Mouse (Mus musculus) neural tube, embryonic 15.5 days (tissue): ENCODE results near the gene Gm6034. TPM values are rescaled to one million over a fixed set of nuclear protein-coding genes. Genes with fewer than 3 reads are reported as not detected.
A peak's percentile ranks its signal among the peaks of the same experiment; 100 is the strongest.
"Not testable (repeated sequence)": the region's sequence is repeated elsewhere in the genome, so short reads cannot be mapped to it uniquely, and the experiment has no call there.

ENCODE experiments used
- ATAC-seq: fragments of 200-750 bp; cut with Nextera tagmentation; 2 replicates; pipeline ENCODE4 v1.8.0; 2017; ENCODE audit warnings: mild to moderate bottlenecking, moderate TSS enrichment, moderate library complexity; ENCODE audit not compliant: low FRiP score
- H3K27ac ChIP-seq: fragments of 300-500 bp; sonication (generic); replicated peaks from 2 replicates; pipeline ENCODE4 v1.5.1; 2015; ENCODE audit warnings: mild to moderate bottlenecking, inconsistent platforms
- H3K27me3 ChIP-seq: fragments of 300-500 bp; sonication (generic); replicated peaks from 2 replicates; pipeline ENCODE4 v1.6.1; 2015; ENCODE audit warnings: inconsistent platforms
- H3K36me3 ChIP-seq: fragments of 300-500 bp; sonication (generic); 2 replicates; pipeline ENCODE4 v1.6.1; 2015; ENCODE audit warnings: inconsistent platforms
- H3K4me1 ChIP-seq: fragments of 300-500 bp; sonication (generic); 2 replicates; pipeline ENCODE4 v1.6.1; 2015; ENCODE audit warnings: inconsistent platforms
- H3K4me2 ChIP-seq: fragments of 300-500 bp; sonication (generic); 2 replicates; pipeline ENCODE4 v1.6.1; 2015; ENCODE audit warnings: inconsistent platforms, mild to moderate bottlenecking, moderate library complexity
- H3K4me3 ChIP-seq: fragments of 300-500 bp; sonication (generic); replicated peaks from 2 replicates; pipeline ENCODE4 v1.5.1; 2015; ENCODE audit warnings: mild to moderate bottlenecking, inconsistent platforms
- H3K9ac ChIP-seq: fragments of 300-500 bp; sonication (generic); replicated peaks from 2 replicates; pipeline ENCODE4 v1.6.1; 2015; ENCODE audit warnings: mild to moderate bottlenecking, inconsistent platforms
- H3K9me3 ChIP-seq: fragments of 300-500 bp; sonication (generic); replicated peaks from 2 replicates; pipeline ENCODE4 v1.6.1; 2016; ENCODE audit warnings: inconsistent platforms
- WGBS: fragments of 180-500 bp; shearing (Covaris S2); methylation state at CpG from one replicate; pipeline ENCODE4 v1.1.7; 2015; ENCODE audit warnings: mixed read lengths; 5-methylcytosine and 5-hydroxymethylcytosine counted together
- polyA plus RNA-seq: library from polyadenylated mRNA; unstranded; fragments of >200 nt; fragmentation: Nextera tagmentation; extraction: Ambion mirVana; gene quantifications from 2 replicates; pipeline ENCODE4 v1.2.1, GENCODE M21; 2015

The Gm6034 gene
- polyA plus RNA-seq, 1 experiment from 2014 or later = not detected

DNA sequence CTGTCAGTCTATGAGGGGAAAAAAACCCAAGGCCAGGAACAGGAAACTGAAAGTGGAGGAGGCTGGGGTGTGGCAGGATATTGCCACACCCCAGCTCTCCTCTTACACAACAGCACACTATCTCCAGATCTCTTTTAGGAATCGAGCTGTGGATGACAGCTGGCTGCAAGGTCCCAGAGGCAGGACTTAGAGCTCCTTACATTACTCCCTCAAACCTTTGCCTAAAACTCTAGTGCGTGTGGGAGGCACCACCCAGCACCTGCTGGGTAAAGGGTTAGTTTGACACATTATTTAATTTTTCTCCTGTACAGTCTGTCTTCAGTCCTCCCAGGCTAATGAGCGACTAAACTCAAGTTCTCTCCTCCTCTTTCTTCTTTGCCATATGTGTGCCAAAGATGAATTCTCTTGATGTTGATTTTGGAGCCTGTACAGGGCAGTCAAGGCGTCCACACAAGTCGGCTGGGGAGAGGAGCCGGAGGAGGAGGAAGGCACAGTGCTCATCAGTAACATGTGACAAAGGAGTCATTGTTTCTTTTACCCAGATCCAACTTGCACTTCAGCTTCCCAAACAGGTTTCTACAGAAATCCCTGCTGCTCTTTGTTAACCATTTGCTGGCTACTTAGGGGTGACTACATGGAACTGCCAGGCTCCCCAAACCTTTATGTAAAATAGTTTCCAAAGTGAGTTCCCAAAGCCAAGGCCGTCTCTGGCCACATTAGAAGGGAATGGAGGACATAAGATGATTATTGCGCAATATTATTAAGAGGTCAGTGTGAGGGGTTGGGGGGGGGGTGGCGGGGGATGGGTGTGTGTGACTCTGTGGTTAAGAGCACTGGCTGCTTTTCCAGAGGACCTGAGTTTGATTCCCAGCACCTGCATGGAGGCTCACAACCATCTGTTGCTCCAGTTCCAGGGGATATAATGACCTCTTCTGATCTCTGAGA is 18.8 kb upstream of the Gm6034 start:
- Histone ChIP-seq H3K27me3 (no peaks in the 10 kb centered on the region), H3K9ac (no peak overlapping the region), H3K4me2 (no peak overlapping the region), H3K9me3 (no peaks in the 10 kb centered on the region), H3K36me3 (no peaks in the 10 kb centered on the region), H3K4me3 (no peak overlapping the region), H3K4me1 (peaks cover 4% of the 10 kb centered on the region; the same call in 1 of the 2 replicates), H3K27ac (no peak overlapping the region)
- no peak for ATAC-seq
- WGBS = 65% methylated on average over 9 of the region's 9 CpGs

DNA sequence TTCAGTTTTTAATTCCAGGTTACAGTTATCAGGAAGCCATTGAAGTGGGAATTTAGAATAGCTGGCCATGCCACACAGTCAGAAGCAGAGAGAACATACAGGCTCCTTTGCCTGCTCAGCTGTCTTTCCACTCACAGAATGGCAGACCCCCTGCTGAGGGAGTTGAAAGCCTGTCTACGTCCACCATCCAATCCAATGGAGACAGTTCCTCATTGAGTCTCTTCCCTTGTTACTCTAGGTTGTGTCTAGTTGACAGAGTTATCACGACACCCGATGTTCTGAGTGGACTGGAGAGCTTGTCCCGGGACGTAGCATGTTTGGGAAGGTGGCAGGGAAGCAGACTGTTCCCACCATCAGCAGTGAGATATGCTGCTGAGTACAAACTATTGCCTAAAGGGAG is 17.6 kb upstream of the Gm6034 start:
- H3K36me3 ChIP-seq = no peaks in the 10 kb centered on the region
- H3K27me3 ChIP-seq = no peaks in the 10 kb centered on the region
- H3K27ac ChIP-seq = no peak overlapping the region
- WGBS = 60% methylated on average over 5 of the region's 5 CpGs
- H3K4me1 ChIP-seq = peaks cover 4% of the 10 kb centered on the region; the same call in 1 of the 2 replicates
- H3K4me3 ChIP-seq = no peak overlapping the region
- no peaks in the 10 kb centered on the region for H3K9me3 ChIP-seq
- H3K4me2 ChIP-seq = no peak overlapping the region
- no peak for ATAC-seq
- H3K9ac ChIP-seq = no peak overlapping the region

DNA sequence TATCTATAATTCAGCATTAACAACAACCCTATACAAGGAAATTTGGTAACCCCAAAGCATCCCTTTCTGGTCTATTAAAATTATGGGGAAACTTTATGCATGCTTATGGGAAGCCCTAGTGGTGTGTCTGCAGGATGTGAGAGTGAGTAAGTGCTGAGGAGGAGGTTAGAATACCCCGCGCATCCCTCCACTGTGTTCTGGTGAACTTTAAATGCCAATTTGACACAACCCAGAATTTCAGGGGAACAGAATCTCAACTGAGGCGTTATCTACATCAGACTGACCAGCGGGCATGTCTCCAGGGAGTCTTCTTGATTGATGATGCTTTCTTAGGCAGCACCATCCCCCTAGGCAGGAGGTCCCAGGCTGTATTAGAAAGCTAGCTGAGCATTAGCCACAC is 16.9 kb upstream of the Gm6034 start:
- Histone ChIP-seq H3K36me3 (no peaks in the 10 kb centered on the region), H3K4me3 (no peak overlapping the region), H3K4me1 (peaks cover 4% of the 10 kb centered on the region; the same call in 1 of the 2 replicates), H3K27me3 (no peaks in the 10 kb centered on the region), H3K9me3 (no peaks in the 10 kb centered on the region), H3K4me2 (no peak overlapping the region), H3K9ac (no peak overlapping the region), H3K27ac (no peak overlapping the region)
- ATAC-seq = no peak
- 60% methylated on average over 4 of the region's 4 CpGs for WGBS

DNA sequence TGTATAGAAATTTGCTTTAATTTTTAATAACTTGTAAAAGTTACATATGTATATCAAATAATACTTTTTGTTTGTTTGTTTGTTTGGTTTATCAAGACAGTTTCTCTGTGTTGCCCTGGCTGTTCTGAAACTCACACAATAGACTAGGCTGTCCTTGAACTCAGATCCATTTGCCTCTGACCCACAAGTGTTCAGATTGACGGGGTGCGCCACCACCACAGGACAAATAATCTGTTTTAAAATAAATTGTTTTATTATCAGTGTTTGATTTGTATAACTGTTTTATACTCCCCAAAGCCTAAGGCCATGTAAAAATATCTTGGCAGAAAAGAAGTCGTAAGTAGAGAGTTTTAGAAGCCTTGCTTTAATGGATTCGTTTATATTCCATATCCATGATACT is 15.1 kb upstream of the Gm6034 start:
- no peaks in the 10 kb centered on the region for H3K27me3 ChIP-seq
- H3K27ac ChIP-seq = no peak overlapping the region
- ATAC-seq = no peak
- 94% methylated on average over 4 of the region's 4 CpGs for whole genome bisulfite sequencing
- H3K9ac ChIP-seq = no peak overlapping the region
- no peaks in the 10 kb centered on the region for H3K36me3 ChIP-seq
- no peaks in the 10 kb centered on the region for H3K9me3 ChIP-seq
- no peak overlapping the region for H3K4me2 ChIP-seq
- H3K4me1 ChIP-seq = peaks cover 16% of the 10 kb centered on the region
- no peak overlapping the region for H3K4me3 ChIP-seq

DNA sequence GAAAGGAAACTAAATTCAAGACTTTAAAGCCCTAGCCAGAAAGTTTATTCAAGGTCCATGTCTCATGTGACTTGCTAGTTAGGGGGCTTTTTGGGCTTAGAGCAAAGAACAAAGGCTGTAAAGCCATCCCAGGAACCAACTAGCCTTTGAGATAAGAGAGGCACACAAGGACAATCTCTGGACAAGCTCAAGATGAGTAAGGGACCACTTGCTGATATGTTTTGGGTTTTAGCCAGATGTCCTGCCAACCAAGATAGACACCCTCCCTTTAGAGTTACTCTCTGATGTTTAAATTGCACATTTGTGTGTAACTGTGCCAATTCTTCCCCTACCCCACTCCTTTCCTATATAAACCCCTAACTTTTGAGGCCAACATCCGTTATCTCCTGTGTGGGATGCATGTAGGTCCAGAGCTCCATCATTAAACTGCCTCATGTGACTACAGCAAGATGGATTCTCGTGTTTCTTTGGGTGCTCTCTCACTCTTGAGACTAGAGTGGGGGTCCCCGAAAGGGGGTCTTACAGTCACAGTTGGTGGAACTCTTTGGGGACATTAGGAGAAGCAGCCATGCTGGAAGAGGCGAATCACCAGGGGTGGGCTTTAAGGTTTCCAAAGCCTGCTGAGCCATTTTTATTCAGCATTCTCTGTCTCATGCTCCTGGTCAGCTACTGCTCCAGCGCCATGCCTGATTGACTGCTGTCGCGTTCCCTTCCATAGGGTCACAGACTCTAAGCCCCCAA is 13.7 kb upstream of the Gm6034 start:
- no peaks in the 10 kb centered on the region for H3K36me3 ChIP-seq
- no peaks in the 10 kb centered on the region for H3K9me3 ChIP-seq
- no peak overlapping the region for H3K9ac ChIP-seq
- H3K27ac ChIP-seq = no peak overlapping the region
- H3K4me2 ChIP-seq = no peak overlapping the region
- peaks cover 14% of the 10 kb centered on the region for H3K4me1 ChIP-seq
- WGBS = 89% methylated on average over 7 of the region's 7 CpGs
- H3K4me3 ChIP-seq = no peak overlapping the region
- no peaks in the 10 kb centered on the region for H3K27me3 ChIP-seq
- ATAC-seq = no peak

DNA sequence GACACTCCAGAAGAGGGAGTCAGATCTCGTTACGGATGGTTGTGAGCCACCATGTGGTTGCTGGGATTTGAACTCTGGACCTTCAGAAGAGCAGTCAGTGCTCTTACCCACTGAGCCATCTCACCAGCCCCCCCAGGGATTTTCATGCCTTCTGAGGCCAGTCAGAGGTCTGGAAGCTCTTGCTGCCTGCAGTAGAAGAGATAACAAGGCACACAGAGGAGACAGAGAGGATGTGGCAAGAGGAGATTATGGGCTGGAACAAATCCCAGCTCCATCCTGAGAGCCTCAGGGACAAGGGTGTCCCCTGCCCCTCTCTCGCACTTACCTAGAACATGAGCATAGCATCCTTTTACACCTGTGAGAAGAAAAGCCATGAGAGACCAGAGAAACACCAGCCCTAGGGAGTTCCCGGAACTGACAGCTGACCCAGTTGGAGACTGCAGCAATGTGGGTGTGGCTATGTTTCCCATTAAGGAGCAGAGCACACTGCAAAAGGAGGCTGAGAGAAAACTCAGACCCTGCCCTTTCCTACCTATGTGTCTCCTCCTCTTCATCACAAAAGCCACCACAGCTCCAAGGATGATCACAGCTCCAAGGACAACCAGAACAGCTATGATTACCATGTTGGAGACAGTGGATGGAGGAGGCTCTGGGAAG is 12.6 kb upstream of the Gm6034 start:
- H3K9ac ChIP-seq, H3K4me3 ChIP-seq: not testable (repeated sequence)
- 90% methylated on average over 4 of the region's 4 CpGs for WGBS

DNA sequence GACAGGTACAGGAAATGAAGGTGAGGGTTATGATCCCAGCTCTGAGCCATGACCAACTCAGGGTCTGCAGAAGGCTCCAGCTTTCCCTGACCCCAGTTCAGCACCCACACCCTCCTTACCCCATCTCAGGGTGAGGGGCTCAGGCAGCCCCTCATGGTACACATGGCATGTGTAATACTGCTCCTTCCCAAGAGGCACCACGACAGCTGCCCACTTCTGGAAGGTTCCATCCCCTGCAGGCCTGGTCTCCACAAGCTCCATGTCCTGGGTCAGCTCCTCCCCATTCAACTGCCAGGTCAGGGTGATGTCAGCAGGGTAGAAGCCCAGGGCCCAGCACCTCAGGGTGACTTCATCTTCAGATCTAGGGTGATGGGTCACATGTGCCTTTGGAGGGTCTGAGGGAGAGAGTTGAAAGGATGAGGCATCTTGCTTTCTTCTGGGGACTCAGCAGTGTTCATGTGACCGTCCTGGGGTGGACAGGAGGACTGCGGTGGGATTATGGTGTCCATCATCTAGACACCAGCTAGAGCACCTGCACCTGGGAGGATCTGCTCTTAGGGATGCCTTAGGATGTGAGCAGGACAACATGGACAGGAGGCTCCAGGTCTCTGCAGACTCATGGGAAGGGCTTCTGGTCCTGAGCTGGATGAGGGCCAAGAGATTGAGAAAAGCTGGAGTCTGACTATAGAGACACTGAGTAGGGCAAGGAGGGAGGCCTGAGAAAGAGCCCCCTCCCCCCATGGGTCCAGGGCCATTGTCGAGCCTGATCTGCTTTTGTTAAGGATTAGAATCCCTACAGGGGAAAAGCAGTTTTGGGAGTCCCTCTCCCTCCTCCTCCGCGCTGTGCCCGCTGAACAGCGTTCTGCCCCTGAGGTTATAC is 11.8 kb upstream of the Gm6034 start:
- H3K27me3 ChIP-seq, H3K9ac ChIP-seq, H3K36me3 ChIP-seq, H3K9me3 ChIP-seq, H3K27ac ChIP-seq: not testable (repeated sequence)
- peak overlapping the region; percentile 47 for H3K4me3 ChIP-seq
- 58% methylated on average over 6 of the region's 8 CpGs for WGBS
- H3K4me1 ChIP-seq = peaks cover 14% of the 10 kb centered on the region
- ATAC-seq = peak; percentile 25
- peak overlapping the region; percentile 92 for H3K4me2 ChIP-seq

More for the DNA sequence above, 12.6 kb upstream of the Gm6034 start:
- H3K4me1 ChIP-seq = peaks cover 14% of the 10 kb centered on the region
- H3K27me3 ChIP-seq, ATAC-seq, H3K4me2 ChIP-seq, H3K9me3 ChIP-seq, H3K27ac ChIP-seq, H3K36me3 ChIP-seq: not testable (repeated sequence)

DNA sequence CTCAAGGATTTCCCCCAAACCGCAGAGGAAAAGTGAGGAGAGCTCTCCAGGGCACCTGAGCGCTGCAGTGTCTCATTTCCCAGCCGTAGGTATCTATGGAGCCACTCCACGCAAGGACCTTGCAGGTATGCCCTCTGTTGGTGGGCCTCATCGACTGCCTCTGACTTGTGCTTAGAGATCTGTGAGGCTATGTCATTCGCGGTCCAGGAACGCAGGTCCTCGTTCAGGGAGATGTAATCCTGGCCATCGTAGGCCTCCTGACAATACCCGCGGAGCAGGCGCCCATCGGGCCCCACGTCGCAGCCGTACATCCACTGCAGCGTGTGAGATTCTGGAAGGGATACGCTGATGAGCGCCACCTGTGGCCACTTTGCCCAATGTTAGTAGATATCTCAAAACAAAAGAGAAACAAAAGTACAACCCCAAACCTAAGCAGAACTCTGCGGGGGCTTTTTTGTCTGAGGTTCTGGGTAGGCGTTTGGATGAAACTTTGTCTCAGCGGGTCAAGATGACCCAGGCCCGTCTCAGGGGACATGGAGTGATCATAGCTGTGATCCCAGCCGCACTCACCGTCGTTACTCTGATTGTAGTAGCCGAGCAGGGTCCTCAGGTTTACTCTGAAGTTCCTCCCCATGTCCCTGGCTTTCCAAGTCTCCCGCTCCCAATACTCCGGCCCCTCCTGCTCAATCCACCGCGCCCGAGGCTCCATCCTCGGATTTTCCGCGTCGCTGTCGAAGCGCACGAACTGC is 11.0 kb upstream of the Gm6034 start:
- ATAC-seq = peak; percentile 82
- not testable (repeated sequence) for H3K9me3 ChIP-seq, H3K36me3 ChIP-seq, H3K27me3 ChIP-seq, H3K27ac ChIP-seq
- Histone ChIP-seq H3K4me3 (peak overlapping the region; percentile 47), H3K9ac (peak overlapping the region; percentile 47), H3K4me1 (peaks cover 14% of the 10 kb centered on the region), H3K4me2 (peak overlapping the region; percentile 92)
- 1% methylated on average over 40 of the region's 40 CpGs for WGBS

DNA sequence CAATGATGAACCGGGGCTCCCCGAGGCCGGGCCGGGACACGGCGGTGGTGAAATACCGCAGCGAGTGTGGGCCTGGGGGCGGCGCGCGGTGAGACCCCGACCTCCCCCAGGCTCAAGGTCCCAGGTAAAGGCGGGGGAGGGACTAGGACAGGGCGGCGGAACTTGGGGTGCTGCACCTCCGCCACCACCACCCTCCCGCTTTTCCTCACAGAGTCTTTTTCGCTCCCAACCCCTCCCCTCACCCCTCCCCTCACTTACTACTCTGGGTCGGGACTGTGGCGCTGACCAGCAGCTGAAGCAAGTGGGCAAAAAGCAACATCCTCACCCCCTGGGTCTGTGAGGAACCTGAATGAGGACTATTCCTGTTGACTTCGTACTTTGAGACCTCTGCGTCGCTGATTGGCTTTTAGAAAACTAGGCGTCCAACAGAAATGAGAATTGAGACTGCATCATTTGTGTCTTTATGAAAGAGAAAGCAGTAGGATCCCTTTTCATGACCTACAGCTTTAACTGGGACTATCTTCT is 10.3 kb upstream of the Gm6034 start, which contains the start of gene H2-T23:
Gene H2-T23, minus strand, starts transcription at position 505 of the 525 bp plus-strand sequence.
- Histone ChIP-seq H3K4me1 (peaks cover 14% of the 10 kb centered on the region), H3K4me3 (peak within 1 kb of the TSS; percentile 47), H3K4me2 (peak within 1 kb of the TSS; percentile 92), H3K9ac (peak within 1 kb of the TSS; percentile 47)
- H3K27me3 ChIP-seq, H3K27ac ChIP-seq, H3K9me3 ChIP-seq, H3K36me3 ChIP-seq: not testable (repeated sequence)
- WGBS = 1% methylated on average over 25 of the region's 25 CpGs
- ATAC-seq = peak; percentile 22; the same call in 1 of the 2 replicates

DNA sequence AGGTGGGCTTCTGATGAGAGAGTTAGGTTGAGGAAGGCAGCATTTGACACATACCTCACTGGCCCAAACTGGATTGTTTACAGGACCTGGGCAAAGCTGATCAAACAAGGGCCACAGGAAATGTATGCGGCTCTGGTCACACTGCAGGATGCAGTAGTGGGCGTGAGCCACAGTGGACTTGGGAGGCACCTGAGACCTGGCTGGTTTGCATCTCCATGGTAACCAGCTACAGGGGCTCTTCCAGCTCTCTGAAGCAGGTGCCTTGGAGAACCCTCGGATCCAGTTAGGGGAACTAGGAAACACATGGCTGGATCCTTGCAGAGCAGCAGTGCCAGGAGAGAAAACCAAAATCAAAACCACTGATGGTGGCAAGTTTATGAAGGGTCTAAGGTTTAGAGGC is 8.2 kb upstream of the Gm6034 start:
- H3K27me3 ChIP-seq, H3K9ac ChIP-seq, H3K9me3 ChIP-seq, ATAC-seq, H3K4me3 ChIP-seq, H3K27ac ChIP-seq, H3K4me2 ChIP-seq, H3K36me3 ChIP-seq: not testable (repeated sequence)
- WGBS = 66% methylated on average over 3 of the region's 3 CpGs
- peaks cover 14% of the 10 kb centered on the region for H3K4me1 ChIP-seq
